Mouse (Mus musculus) left cerebral cortex, adult 9 months (tissue): ENCODE measurements around the gene Rpusd4.

Experiments used
- DNase-seq, 2 experiments: peaks; one replicate each; pipeline ENCODE4 v3.0.0; 2022; ENCODE audit warnings: low spot score in 2 of 2

The Rpusd4 gene

GRCm38 (mm10) chr9:35286351-35286750 is 18.7 kb downstream of the Rpusd4 start:
- no peak for DNase-seq

DNA sequence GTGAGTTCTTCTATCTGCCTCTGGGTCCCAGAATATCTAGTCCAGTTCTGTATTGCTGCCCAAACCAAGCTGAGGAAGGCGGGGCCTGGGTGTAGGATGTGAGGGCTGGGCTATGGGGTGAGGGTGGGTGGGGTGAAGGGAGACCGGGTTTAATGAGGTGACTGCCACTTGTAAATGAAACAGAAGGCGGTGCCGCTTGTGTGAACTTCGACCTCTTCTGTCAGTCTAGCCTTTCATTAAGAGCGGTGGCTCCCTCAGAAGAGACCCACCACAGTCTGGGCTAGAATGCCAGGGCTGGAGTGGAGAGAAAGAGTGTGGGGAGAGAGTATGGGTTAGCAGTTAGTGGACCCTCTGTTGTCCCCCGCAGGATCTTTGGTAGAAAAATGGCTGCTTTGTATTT is 22.3 kb downstream of the Rpusd4 start:
- DNase-seq: no peak

DNA sequence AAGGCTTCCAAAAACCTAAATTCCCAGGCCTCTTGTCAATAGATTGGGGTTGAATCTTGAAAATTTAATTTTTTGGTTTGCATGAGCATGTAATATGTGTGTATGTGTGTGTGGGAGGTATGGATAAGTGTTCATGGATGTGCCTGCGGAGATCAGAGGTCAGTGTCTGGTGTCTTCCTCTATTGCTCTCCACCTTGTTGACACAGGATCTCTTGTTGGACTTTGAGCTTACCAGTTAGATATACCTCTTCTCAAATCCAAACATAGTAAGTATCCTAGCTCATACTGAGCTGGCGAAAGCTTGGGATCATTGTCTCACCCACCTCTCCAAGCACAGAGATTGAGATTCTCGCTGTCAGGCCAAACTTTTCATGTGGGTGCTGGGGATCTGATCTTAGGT is 22.8 kb downstream of the Rpusd4 start:
- DNase-seq: no peak

- DNase-seq: no peak
Measured at GRCm38 (mm10) chr9:35290916-35291315, 23.3 kb downstream of the Rpusd4 start.

DNA sequence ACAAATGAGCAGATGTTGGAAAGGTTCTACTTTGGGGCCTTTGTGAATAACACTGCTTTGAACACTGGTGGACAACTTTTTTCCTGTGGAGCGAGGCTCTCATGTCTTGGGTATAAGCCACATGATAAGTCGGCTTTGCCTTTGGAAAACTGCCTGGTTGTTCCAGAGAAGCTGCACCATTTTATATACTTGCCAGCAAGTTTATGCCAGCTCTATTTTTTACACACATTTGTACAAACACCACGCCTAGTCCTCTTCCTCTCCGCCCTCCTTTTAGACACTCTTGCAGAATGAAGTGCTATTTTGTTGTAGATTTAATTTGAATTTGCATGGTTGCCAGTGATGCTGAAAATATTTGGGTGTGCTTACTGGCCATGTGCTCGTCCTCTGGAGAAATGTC is 25.8 kb downstream of the Rpusd4 start:
- DNase-seq: peak in 1 of 2 experiments; percentile 22

DNA sequence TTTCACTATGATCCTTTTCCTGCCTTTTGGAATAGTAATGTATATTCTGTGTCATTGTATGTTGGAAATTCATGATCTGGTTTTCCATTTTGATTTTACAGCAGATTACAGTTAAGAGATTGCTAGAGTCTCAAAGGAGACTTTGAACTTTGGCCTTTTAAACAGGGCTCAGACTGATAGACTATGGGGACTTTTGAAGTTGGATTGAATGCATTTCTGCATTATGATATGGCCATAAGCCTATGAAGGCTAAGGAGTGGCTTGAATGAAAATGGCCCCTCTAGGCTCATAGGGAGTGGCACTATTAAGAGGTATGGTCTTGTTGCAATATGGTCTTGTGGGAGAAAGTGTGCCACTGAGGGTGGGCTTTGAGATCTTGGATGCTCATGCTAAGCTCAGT is 30.1 kb downstream of the Rpusd4 start:
- DNase-seq: no peak

DNA sequence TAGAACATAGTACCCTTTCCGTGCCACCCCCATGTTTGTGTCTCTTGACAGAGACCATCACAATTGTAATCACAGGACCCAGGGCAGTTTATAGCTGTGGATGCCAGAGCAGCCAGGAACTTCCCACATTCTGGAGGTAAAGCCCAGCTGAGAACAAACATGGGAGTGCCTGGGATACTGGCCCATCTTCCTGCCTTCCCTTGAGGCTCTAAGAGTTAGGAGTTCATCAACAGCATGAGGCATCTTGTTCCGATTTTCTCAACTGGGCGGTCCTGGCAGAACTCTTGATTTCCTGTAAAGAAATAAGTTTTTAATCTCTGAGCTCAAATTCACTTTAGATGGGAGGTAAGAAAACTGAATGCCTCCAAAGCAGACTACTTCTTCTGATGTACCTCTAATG is 34.5 kb downstream of the Rpusd4 start:
- no peak for DNase-seq

DNA sequence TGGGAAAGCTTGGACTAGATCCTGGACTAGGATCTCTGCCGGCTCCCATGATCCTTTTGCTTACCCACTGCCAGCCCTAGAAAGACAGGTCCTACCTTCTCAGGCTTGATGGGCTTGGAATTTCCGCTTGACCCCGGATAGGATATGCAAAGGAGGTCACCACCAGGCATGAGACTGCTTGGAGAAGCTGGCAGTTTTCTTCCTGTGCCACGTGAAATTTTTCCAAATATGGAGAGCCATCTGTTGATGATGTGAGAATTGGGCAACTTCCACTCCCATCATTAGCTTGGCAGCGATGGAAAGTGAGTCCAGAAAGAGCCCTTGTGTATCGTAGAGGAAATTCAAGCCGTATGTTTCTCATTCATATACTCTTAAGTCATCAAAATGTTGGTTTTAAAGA is 39.8 kb downstream of the Rpusd4 start:
- DNase-seq: no peak

DNA sequence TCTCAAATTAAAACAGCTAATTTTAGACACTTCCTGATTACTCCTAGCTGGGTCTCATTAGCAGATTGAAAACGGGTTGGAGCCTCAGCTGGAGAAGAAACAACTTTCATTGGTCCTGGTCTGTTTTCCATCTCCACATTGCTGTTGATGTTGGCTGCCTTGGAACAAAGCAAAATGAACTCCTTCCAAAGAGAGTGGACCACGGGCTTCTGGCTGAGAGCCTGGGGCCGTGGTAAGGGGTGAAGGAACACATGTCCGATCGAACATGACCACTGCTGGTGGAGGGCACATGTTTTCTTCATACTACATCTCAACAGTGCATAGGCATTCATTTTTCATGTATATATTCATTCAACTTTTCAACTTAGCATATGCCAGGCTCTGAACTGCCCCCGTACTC is 42.7 kb downstream of the Rpusd4 start:
- no peak for DNase-seq

DNA sequence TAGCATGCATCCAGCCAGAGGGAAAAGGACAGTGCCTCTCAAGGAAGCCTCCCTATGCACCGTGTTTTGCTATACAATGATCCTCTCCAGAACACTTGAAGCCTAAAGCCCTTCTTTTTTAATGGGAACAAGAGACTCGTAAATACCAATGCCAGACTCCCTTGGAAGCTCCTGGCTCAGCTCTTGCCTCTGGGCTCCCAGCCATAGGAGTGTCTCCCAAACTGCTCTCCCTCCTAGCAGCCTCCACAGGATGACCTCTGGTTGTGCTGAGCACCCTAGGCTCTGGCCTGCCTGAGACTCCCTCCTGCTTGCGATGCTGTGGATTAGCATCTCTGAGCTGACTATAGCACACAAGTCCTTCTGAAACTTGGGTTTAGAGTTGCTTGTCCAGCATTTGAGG is 44.9 kb downstream of the Rpusd4 start:
- DNase-seq: no peak

- no peak for DNase-seq
Measured at GRCm38 (mm10) chr9:35313601-35314000, 45.9 kb downstream of the Rpusd4 start.

DNA sequence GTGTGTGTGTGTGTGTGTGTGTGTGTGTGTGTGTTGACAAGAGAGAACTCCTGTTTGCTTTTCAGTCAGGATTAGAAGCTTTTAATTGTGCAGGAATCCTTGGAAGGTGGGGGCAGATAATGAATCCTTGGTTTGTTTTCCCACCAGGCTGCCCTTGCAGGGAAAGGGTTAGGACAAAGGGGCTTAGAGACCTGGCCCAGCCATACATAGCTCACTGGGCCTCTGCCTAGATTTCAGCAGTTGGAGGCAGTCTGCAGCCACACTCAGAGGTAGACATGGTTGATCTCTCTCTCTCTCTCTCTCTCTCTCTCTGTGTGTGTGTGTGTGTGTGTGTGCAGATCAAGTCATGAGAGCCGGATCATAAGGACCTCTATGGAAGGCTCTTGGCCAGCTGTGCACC is 46.6 kb downstream of the Rpusd4 start:
- DNase-seq: no peak

GRCm38 (mm10) chr9:35316771-35317211 is 49.1 kb downstream of the Rpusd4 start:
- no peak for DNase-seq

DNA sequence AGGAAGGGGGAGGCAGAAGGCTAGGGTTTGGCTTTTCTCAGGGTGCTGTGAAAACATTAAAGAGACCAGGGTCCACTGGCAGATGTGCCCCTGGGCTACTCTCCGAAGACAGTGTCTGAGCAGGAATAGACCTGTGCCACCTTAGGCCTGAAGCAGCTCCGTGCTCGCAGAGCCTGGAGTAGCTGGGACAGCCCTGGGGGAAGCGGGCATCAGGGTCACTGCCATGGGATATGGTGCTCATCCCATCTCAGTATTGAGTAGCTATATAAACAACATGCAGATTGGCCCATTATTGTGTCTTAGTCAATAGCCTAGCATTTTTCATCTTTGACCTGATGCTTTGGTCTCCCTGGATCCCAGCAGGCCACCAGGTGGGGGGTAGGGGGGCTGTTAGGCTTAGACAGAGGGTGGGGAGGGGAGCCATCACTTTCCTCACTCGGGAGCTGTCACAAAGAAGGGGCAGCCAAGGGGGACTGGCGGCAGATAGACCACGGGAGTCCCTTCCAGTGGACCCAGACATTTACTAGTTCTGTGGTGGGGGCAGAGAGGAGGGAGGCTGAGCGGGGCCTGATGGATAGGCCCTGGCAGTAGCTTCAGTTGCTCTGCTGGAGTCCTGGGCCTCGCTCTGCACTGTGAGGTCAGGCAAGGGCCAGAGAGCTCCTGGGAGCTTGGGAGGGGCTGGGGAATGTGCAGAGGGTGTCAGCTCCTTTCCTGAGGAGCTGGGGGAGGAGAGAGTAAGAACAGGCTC is 49.7 kb downstream of the Rpusd4 start:
- no peak for DNase-seq

DNA sequence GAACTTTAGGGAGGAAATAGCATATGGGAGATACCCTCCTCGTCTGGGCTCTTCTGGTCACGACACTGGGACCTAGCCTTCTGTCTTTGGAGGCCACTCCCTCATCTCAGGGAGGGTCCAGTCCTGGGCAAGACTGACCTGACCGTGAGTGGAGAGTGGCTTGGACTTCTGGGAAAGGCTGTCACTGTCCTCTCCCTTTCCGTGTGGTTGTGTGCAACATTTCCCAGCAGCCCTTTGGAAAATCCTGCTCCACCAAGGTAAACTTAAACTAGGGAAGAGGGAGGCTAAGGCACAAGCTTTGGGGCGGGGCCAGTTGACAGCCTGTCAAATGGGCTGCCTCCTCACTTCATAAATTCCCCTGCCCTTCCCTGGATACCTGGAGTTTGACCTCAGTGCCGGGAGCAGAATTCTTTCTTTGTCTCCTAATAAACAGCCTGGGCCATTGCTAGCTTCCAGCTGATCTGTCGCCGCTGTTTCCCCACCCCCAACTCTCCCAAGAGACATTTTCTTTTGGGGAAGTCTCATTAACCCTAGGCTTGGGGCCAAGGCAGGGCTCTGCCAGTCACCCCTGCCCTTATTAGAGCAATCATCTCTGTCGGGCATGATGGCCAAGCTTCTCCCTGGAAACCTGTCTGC is 51.0 kb downstream of the Rpusd4 start:
- no peak for DNase-seq

DNA sequence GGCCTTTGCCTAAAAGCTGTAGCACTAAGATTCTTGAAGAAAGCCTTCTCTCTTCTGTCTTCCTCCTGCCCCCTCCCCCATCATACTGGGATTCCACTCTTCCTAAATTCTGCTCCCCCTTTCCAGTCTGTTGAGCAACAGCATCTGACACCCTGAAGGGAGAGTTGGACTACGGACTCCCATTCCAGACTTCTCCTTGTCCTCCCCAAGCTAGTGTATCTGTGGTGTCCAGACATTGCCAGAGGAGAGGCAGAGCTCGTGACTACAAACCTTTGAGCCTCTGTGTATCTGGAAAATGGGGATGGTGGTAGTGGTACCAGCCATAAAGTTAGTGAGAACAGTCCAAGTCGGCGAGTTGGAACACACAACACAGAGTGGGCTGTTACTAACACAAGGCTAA is 52.6 kb downstream of the Rpusd4 start:
- no peak for DNase-seq

DNA sequence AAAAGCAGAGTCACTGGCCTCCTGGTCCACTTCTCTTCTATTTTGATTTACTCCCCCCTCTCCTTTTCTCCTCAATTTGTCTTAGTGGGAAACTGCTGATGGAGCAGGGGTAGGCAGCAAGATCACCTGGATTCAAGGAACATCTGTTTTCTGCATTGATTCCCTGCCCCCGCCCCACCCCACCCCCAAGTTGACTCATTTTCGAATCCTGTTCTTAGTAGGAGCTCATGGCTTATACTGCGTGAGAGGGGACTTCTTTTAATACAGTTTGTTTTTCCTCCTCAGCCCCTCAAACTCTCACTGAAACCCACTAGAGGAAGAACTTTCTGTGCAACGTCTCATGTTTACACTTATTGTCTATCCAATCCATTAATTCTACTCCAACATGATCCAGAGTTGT is 56.3 kb downstream of the Rpusd4 start:
- DNase-seq: no peak

- no peak for DNase-seq
Measured at GRCm38 (mm10) chr9:35324571-35324970, 56.9 kb downstream of the Rpusd4 start.

- DNase-seq: no peak
Measured at GRCm38 (mm10) chr9:35326644-35327263, 59.1 kb downstream of the Rpusd4 start.
